Mouse (Mus musculus) lung, postnatal 10 days (tissue): ENCODE data around the gene Msi2.

Experiments
- DNase-seq: peaks from one replicate; pipeline ENCODE4 v3.0.0; 2021

Msi2 gene

GRCm38 (mm10) chr11:88431363-88432269 is 286.7 kb downstream of the Msi2 start:
- no peak for DNase-seq

- no peak for DNase-seq
Observed at GRCm38 (mm10) chr11:88430292-88430691, 288.0 kb downstream of the Msi2 start.

GRCm38 (mm10) chr11:88429680-88430079 is 288.6 kb downstream of the Msi2 start:
- no peak for DNase-seq

- DNase-seq = peak; percentile 71
Observed at GRCm38 (mm10) chr11:88425631-88426101, 292.6 kb downstream of the Msi2 start.

GRCm38 (mm10) chr11:88424034-88424767 is 294.1 kb downstream of the Msi2 start:
- peak; percentile 35 for DNase-seq

- no peak for DNase-seq
Observed at GRCm38 (mm10) chr11:88421057-88421578, 297.2 kb downstream of the Msi2 start.

GRCm38 (mm10) chr11:88419657-88420366 is 298.5 kb downstream of the Msi2 start:
- DNase-seq = no peak

- no peak for DNase-seq
Observed at GRCm38 (mm10) chr11:88419064-88419463, 299.2 kb downstream of the Msi2 start.

GRCm38 (mm10) chr11:88414157-88414870 is 304.0 kb downstream of the Msi2 start:
- DNase-seq = peak; percentile 19

GRCm38 (mm10) chr11:88412423-88413094 is 305.8 kb downstream of the Msi2 start:
- DNase-seq = peak; percentile 87

- DNase-seq = no peak
Observed at GRCm38 (mm10) chr11:88408305-88408704, 310.0 kb downstream of the Msi2 start.

- no peak for DNase-seq
Observed at GRCm38 (mm10) chr11:88406408-88406915, 311.9 kb downstream of the Msi2 start.

GRCm38 (mm10) chr11:88404816-88405613 is 313.3 kb downstream of the Msi2 start:
- peak; percentile 72 for DNase-seq

- DNase-seq = no peak
Observed at GRCm38 (mm10) chr11:88404247-88404677, 314.1 kb downstream of the Msi2 start.

- no peak for DNase-seq
Observed at GRCm38 (mm10) chr11:88402290-88402689, 316.0 kb downstream of the Msi2 start.

GRCm38 (mm10) chr11:88401333-88401732 is 317.0 kb downstream of the Msi2 start:
- no peak for DNase-seq

- DNase-seq = no peak
Observed at GRCm38 (mm10) chr11:88400926-88401325, 317.4 kb downstream of the Msi2 start.

GRCm38 (mm10) chr11:88400235-88400634 is 318.1 kb downstream of the Msi2 start:
- DNase-seq = peak; percentile 18

GRCm38 (mm10) chr11:88399431-88399830 is 318.9 kb downstream of the Msi2 start:
- no peak for DNase-seq

GRCm38 (mm10) chr11:88399028-88399427 is 319.3 kb downstream of the Msi2 start:
- DNase-seq = no peak
